In the genomic region with DNA sequence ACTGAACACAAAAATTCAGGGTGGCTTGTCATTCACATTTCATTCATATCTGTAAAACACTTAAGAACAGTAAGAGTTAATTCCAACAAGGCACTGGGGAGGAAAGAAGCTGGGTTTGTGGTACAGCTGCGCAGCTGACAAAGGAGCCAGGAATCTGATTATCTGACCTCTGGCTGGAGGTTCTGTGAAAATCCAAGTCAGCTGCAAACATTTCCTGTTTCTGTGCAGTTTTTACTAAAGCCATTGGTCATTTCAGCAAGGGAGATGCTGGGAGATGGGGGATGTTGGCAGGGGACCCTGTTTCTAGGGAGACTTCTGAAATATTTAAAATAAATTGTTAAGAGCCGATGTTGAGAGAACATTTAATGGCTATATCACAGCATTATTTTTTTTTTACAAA, we compare ENCODE assay signal across 9 mouse cellular contexts.
DNase-seq lines count a peak whose midpoint lies in the region; ATAC-seq lines count a peak whose summit lies in the region.
"Had no signal": no experiment of that assay in that cellular context is flagged by ENCODE, and none has a peak within 500 bp of the region (broad histone marks: within the 10 kb centered on the region; RNA-seq: fewer than 3 reads in every experiment).

No protein-coding gene starts in this region.

- no peak overlapping the region for H3K27ac ChIP-seq in heart, embryonic 11.5 days (ENCODE audit: low read depth, low read length)
- H3K27ac ChIP-seq: left cerebral cortex, adult 2 months had no signal

- no peaks in the 10 kb centered on the region for H3K36me3 ChIP-seq in heart, embryonic 11.5 days (ENCODE audit: control insufficient read depth, insufficient read depth, low read length)

- peaks cover 4% of the 10 kb centered on the region for H3K4me1 ChIP-seq in heart, embryonic 11.5 days (ENCODE audit: control insufficient read depth, insufficient read depth, low read length)

- no peak overlapping the region for H3K4me2 ChIP-seq in heart, embryonic 11.5 days

- WGBS in heart, embryonic 11.5 days (ENCODE audit: insufficient replicate concordance) = 40% methylated on average over 2 of the region's 2 CpGs

- DNase-seq in heart, adult 18-20 months = peak; percentile 17 to 42
- peak; percentile 71 for DNase-seq in Muller cell, postnatal 12 days (ENCODE audit: inconsistent ontology term)
- peak; percentile 9 for DNase-seq in heart, postnatal 4 days
- DNase-seq in lung, postnatal 4 days = peak; percentile 19 to 56
- no peak for DNase-seq in testis, postnatal 10 days (ENCODE audit: low spot score)
- no peak for DNase-seq in right cerebral cortex, postnatal 25 days

- no peak for ATAC-seq in heart, embryonic 11.5 days (replicated peaks; ENCODE audit: insufficient number of reproducible peaks, low FRiP score, low TSS enrichment)
- ATAC-seq in megakaryocyte, adult 5-6 weeks (ENCODE audit: poor library complexity, severe bottlenecking) = no peak

- H3K9me3 ChIP-seq in heart, embryonic 11.5 days (replicated peaks; ENCODE audit: control insufficient read depth, low read length) = no peaks in the 10 kb centered on the region

- H3K4me3 ChIP-seq in heart, embryonic 11.5 days (ENCODE audit: low read depth, low read length) = no peak overlapping the region
- H3K4me3 ChIP-seq: left cerebral cortex, adult 2 months had no signal

- H3K9ac ChIP-seq in heart, embryonic 11.5 days (ENCODE audit: low read depth, low read length) = no peak overlapping the region

- H3K27me3 ChIP-seq in heart, embryonic 11.5 days (ENCODE audit: control insufficient read depth, insufficient read depth, low read length) = no peaks in the 10 kb centered on the region

Comparison
In these comparisons a context has a peak if more than half of its experiments do, and no peak if none do; other contexts are left out.
1. DNase-seq: peak in heart, adult 18-20 months (2 of 2), Muller cell, postnatal 12 days (single experiment), heart, postnatal 4 days (single experiment) and lung, postnatal 4 days (2 of 2); none in testis, postnatal 10 days (single experiment) and right cerebral cortex, postnatal 25 days (single experiment).